Mouse (Mus musculus) liver, embryonic 14.5 days (tissue): Measurements from ENCODE around the gene Thbs1.

Experiments
- CTCF ChIP-seq: IDR thresholded peaks from 2 replicates; pipeline ENCODE4 v1.5.1; 2016; ENCODE audit warnings: antibody characterized with exemption, low read depth, control low read depth
- EP300 ChIP-seq: IDR thresholded peaks from 2 replicates; pipeline ENCODE4 v1.6.1; 2016; ENCODE audit warnings: antibody characterized with exemption, low read depth

DNA sequence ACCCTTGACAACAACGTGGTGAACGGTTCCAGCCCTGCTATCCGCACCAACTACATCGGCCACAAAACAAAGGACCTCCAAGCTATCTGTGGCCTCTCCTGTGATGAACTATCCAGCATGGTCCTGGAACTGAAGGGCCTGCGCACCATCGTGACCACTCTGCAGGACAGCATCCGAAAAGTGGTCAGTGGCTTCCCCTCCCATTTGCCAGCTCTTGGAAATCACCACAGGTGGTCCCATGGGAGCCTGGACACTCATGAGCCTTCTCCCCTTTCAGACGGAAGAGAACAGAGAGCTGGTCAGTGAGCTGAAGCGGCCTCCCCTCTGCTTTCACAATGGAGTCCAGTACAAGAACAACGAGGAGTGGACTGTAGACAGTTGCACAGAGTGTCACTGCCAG lies 3.0 kb downstream of the Thbs1 start:
- TF ChIP-seq CTCF (no peak), EP300 (no peak)
